In the genomic region with DNA sequence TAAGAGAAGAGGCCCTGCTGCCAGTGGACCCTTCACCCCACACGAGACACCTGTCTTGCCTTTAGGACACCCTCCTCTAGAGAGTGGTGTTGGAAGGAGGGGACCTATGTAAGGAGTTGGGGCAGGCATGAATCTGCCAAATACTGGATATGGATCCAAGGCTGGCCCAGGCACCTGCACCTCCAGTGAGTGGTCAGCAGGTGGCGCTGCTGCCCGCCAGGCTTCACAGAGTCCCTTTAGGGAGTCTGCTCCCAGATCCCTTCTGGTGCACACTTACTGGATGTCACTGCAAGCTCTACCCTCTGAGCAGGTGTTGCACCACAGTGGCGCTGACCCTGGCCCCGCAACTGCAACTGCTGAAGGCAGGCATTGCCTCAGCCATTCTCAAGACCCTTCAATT, we compare ENCODE assay signal across 8 mouse cellular contexts. TPM values are rescaled to one million over a fixed set of nuclear protein-coding genes. Genes with fewer than 3 reads are reported as not detected.
DNase-seq lines count a peak whose midpoint lies in the region; ATAC-seq lines count a peak whose summit lies in the region.

No protein-coding gene starts in this region.

- H3K4me3 ChIP-seq in hindbrain, embryonic 13.5 days: no peak overlapping the region

- H3K27ac ChIP-seq in hindbrain, embryonic 13.5 days: no peak overlapping the region

- H3K9ac ChIP-seq in hindbrain, embryonic 13.5 days: no peak overlapping the region

- no peaks in the 10 kb centered on the region for H3K9me3 ChIP-seq in hindbrain, embryonic 13.5 days

- peaks cover 19% of the 10 kb centered on the region for H3K4me1 ChIP-seq in hindbrain, embryonic 13.5 days (replicated peaks)

- 14% methylated on average over 5 of the region's 5 CpGs for WGBS in hindbrain, embryonic 13.5 days

- H3K27me3 ChIP-seq in hindbrain, embryonic 13.5 days: no peaks in the 10 kb centered on the region

- H3K4me2 ChIP-seq in hindbrain, embryonic 13.5 days: no peak overlapping the region

- ATAC-seq in hindbrain, embryonic 13.5 days (ENCODE audit: low FRiP score): peak; percentile 46

- peaks cover 50% of the 10 kb centered on the region for H3K36me3 ChIP-seq in hindbrain, embryonic 13.5 days

- peak; percentile 81 for DNase-seq in R1 (ENCODE audit: low read depth, low spot score)
- DNase-seq in cerebellum, postnatal 14 days: peak; percentile 90
- peak; percentile 79 to 84 for DNase-seq in frontal cortex, postnatal 25 days (ENCODE audit: low spot score in 2 of 2)
- peak; percentile 74 to 82 for DNase-seq in layer of hippocampus, postnatal 25 days (ENCODE audit: extremely low spot score in 1 of 2, low spot score in 1 of 2)
- DNase-seq in lung, postnatal 36 days: peak; percentile 88
- peak; percentile 70 for DNase-seq in retina, postnatal 7 days (ENCODE audit: low read depth, low spot score)
- peak; percentile 81 for DNase-seq in thymus, postnatal 4 days

RNA-seq across cellular contexts. Expression of a gene that starts 7.4 kb away (rescaled TPM):
- polyA plus RNA-seq in hindbrain, embryonic 13.5 days (2015; fragmentation: Nextera tagmentation; extraction: Ambion mirVana): 35.9 and 36.7 TPM in 2 replicates
- 10 to 100 TPM; 24.3 to 25.5 TPM for total RNA-seq in layer of hippocampus, postnatal 25 days (2021)

RNA-seq across cellular contexts. Expression of a gene that starts 14.7 kb away (rescaled TPM):
- 18.4 and 20.0 TPM in 2 replicates for polyA plus RNA-seq in hindbrain, embryonic 13.5 days (2015; fragmentation: Nextera tagmentation; extraction: Ambion mirVana)
- total RNA-seq in layer of hippocampus, postnatal 25 days (2021): 10 to 100 TPM; 11.7 to 12.5 TPM

RNA-seq across cellular contexts. Expression of a gene that starts 27.2 kb away (rescaled TPM):
- 3.2 and 3.7 TPM in 2 replicates for polyA plus RNA-seq in hindbrain, embryonic 13.5 days (2015; fragmentation: Nextera tagmentation; extraction: Ambion mirVana)
- total RNA-seq in layer of hippocampus, postnatal 25 days (2021): 10 to 100 TPM; 19.1 to 20.7 TPM

RNA-seq across cellular contexts. Expression of a gene that starts 46.1 kb away (rescaled TPM):
- 17.1 and 19.6 TPM in 2 replicates for polyA plus RNA-seq in hindbrain, embryonic 13.5 days (2015; fragmentation: Nextera tagmentation; extraction: Ambion mirVana)
- total RNA-seq in layer of hippocampus, postnatal 25 days (2021): 10 to 100 TPM; 11.0 to 15.8 TPM

RNA-seq across cellular contexts. Expression of a gene that starts 47.9 kb away (rescaled TPM):
- polyA plus RNA-seq in hindbrain, embryonic 13.5 days (2015; fragmentation: Nextera tagmentation; extraction: Ambion mirVana): 84.3 and 86.5 TPM in 2 replicates
- total RNA-seq in layer of hippocampus, postnatal 25 days (2021): 10 to 100 TPM; 62.7 to 69.7 TPM
